Mouse (Mus musculus): ENCODE data around the gene Cnot4. TPM values are rescaled to one million over a fixed set of nuclear protein-coding genes. Genes with fewer than 3 reads are reported as not detected.
A peak's percentile ranks its signal among the peaks of the same experiment; 100 is the strongest.

Gene Cnot4
- total RNA-seq, 2 experiments from 2014 or later, result 46.1 to 50.2 TPM

- DNase-seq (ENCODE audit: extremely low spot score in 1 of 2, low spot score in 1 of 2), result no peak
Measured at GRCm38 (mm10) chr6:35043127-35043526, 90.4 kb downstream of the Cnot4 start.

GRCm38 (mm10) chr6:35033341-35033740 lies 100.2 kb downstream of the Cnot4 start:
- no peak for DNase-seq (ENCODE audit: extremely low spot score in 1 of 2, low spot score in 1 of 2)

- DNase-seq (ENCODE audit: extremely low spot score in 1 of 2, low spot score in 1 of 2), result no peak
Measured at GRCm38 (mm10) chr6:35032704-35033103, 100.8 kb downstream of the Cnot4 start.

GRCm38 (mm10) chr6:35030811-35031210 lies 102.7 kb downstream of the Cnot4 start:
- no peak for DNase-seq (ENCODE audit: extremely low spot score in 1 of 2, low spot score in 1 of 2)

GRCm38 (mm10) chr6:35030226-35030625 lies 103.3 kb downstream of the Cnot4 start:
- DNase-seq (ENCODE audit: extremely low spot score in 1 of 2, low spot score in 1 of 2), result no peak

GRCm38 (mm10) chr6:35028023-35028422 lies 105.5 kb downstream of the Cnot4 start:
- DNase-seq (ENCODE audit: extremely low spot score in 1 of 2, low spot score in 1 of 2), result no peak

GRCm38 (mm10) chr6:35027257-35027656 lies 106.3 kb downstream of the Cnot4 start:
- DNase-seq (ENCODE audit: extremely low spot score in 1 of 2, low spot score in 1 of 2), result no peak

GRCm38 (mm10) chr6:35016624-35017023 lies 116.9 kb downstream of the Cnot4 start:
- no peak for DNase-seq (ENCODE audit: extremely low spot score in 1 of 2, low spot score in 1 of 2)

GRCm38 (mm10) chr6:35011953-35012352 lies 121.6 kb downstream of the Cnot4 start:
- DNase-seq (ENCODE audit: extremely low spot score in 1 of 2, low spot score in 1 of 2), result no peak

GRCm38 (mm10) chr6:35010705-35011104 lies 122.8 kb downstream of the Cnot4 start:
- DNase-seq (ENCODE audit: extremely low spot score in 1 of 2, low spot score in 1 of 2), result no peak

GRCm38 (mm10) chr6:35002261-35002669 lies 131.3 kb downstream of the Cnot4 start:
- DNase-seq (ENCODE audit: extremely low spot score in 1 of 2, low spot score in 1 of 2), result peak; percentile 58 to 75

GRCm38 (mm10) chr6:34999101-34999500 lies 134.4 kb downstream of the Cnot4 start:
- peak in 1 of 2 experiments; percentile 37 for DNase-seq (ENCODE audit: extremely low spot score in 1 of 2, low spot score in 1 of 2)

GRCm38 (mm10) chr6:34996496-34996895 lies 137.0 kb downstream of the Cnot4 start:
- DNase-seq (ENCODE audit: extremely low spot score in 1 of 2, low spot score in 1 of 2), result no peak

GRCm38 (mm10) chr6:34995265-34995681 lies 138.3 kb downstream of the Cnot4 start:
- peak; percentile 64 to 90 for DNase-seq (ENCODE audit: extremely low spot score in 1 of 2, low spot score in 1 of 2)

GRCm38 (mm10) chr6:34994692-34995091 lies 138.8 kb downstream of the Cnot4 start:
- no peak for DNase-seq (ENCODE audit: extremely low spot score in 1 of 2, low spot score in 1 of 2)

- no peak for DNase-seq (ENCODE audit: extremely low spot score in 1 of 2, low spot score in 1 of 2)
Measured at GRCm38 (mm10) chr6:34989263-34989662, 144.3 kb downstream of the Cnot4 start.

- no peak for DNase-seq (ENCODE audit: extremely low spot score in 1 of 2, low spot score in 1 of 2)
Measured at GRCm38 (mm10) chr6:34988081-34988761, 145.3 kb downstream of the Cnot4 start, which contains the start of gene Slc23a4. TSS of gene Slc23a4 (minus strand) at chr6:34988404.

GRCm38 (mm10) chr6:34987085-34987645 lies 146.4 kb downstream of the Cnot4 start:
- DNase-seq (ENCODE audit: extremely low spot score in 1 of 2, low spot score in 1 of 2), result no peak

- no peak for DNase-seq (ENCODE audit: extremely low spot score in 1 of 2, low spot score in 1 of 2)
Measured at GRCm38 (mm10) chr6:34980661-34981060, 152.9 kb downstream of the Cnot4 start.

GRCm38 (mm10) chr6:34979291-34979690 lies 154.2 kb downstream of the Cnot4 start:
- DNase-seq (ENCODE audit: extremely low spot score in 1 of 2, low spot score in 1 of 2), result no peak
